Mouse (Mus musculus) embryonic fibroblast, embryonic 13.5 days (primary cell): ENCODE data around the gene Vmn1r44.

ENCODE experiments used
- CTCF ChIP-seq: IDR thresholded peaks from 2 replicates; pipeline ENCODE4 v1.5.1; 2011; ENCODE audit warnings: mild to moderate bottlenecking, control low read depth, low read length, moderate library complexity, borderline replicate concordance; ENCODE audit not compliant: insufficient read depth
- POLR2A ChIP-seq: IDR thresholded peaks from 2 replicates; pipeline ENCODE4 v1.6.1; 2011; ENCODE audit warnings: low read depth, mild to moderate bottlenecking, control low read depth, low read length, moderate library complexity

DNA sequence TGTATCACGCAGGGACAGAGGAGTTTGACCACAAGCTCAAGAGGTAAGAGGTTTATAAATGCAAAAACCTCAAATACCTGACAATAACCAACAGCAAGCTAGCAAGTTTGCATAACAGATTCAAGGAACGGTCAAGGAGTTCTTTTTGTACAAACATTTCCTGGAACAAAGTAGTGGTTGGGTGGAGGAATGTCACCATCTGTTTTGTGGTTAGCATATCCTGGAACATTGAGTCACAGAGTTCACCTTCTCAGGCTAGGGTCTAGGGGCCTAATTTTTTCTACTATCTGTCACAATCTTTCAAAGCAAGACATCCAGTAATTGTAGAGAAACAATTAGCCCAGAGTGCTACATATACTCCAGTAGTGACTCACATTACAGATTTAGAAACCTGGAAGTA, 16.2 kb upstream of the Vmn1r44 start:
- TF ChIP-seq CTCF, result no peak
- no peak for TF ChIP-seq POLR2A
